Mouse (Mus musculus): ENCODE data around the gene Gramd1a.
A peak's percentile ranks its signal among the peaks of the same experiment; 100 is the strongest.

The Gramd1a gene

DNA sequence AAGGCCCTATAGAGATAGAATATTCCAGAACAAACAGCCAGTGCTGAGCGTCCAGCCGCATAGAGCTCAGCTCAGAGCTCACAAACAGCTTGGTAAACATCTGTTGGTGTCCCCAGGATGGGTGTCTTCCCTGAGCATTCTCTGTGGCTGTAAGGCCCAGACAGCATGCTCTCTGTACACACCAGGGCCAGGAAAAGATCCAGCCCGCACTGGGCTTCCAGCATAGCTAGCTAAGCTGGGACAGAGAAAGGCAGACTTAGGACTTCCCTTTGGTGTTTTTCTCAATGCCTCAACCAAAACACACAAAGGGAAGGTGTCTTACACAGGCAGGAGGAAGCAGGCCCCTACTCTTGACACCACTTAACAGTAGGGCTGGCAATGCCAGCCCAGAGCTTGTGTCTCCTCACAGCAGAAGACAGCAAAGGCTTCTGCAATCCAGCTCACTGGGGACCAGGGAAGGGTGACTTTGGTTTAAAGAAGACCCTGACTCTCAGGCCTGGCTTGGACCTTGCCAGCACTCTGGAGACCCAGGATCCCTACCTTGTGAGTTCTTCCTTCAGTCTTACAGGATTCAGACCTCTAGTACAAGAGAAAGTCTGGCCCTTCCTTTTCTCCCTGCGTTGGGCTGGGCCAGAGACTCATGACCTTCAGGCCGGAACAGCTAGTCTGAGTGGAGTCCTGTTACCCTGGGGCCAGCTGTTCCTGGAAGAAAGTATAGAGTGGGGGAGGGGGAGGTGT lies at the start of gene Gramd1a:
Gramd1a (minus strand) TSS at position 601 of the 738 bp plus-strand sequence.
- DNase-seq = no peak

DNA sequence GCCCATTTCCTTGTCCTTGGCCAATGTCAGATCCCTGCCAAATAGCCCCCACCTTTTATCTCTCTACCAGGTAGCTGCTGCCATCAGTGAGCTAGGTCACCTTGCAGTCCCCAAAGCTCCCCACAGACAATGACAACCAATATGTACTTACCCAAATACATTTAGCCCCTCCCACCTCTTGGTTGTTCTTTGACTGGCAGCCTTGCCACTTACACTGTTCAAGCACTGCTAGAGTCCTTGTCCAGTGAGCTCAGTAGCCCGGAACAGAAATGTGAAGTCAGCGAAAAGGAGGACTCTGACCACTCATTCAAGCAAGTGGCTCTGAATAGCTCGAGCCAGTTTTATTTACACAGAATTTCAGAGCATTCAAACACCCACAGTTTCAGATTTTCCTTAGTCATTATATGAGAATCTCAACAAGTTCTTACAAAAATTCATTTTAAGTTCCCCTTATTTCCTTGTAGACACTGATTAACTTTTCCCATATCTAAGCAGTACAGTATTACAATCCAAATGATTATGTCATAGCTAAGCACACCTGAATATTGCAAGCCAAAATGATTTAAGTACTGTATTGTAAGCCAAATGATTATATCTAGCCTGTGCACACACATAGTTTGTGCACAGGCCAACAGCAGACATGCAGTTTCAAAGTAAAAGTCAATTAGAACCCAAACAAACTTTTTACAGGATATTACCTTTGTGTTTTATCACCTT lies 40.1 kb upstream of the Gramd1a start:
- no peak for DNase-seq

DNA sequence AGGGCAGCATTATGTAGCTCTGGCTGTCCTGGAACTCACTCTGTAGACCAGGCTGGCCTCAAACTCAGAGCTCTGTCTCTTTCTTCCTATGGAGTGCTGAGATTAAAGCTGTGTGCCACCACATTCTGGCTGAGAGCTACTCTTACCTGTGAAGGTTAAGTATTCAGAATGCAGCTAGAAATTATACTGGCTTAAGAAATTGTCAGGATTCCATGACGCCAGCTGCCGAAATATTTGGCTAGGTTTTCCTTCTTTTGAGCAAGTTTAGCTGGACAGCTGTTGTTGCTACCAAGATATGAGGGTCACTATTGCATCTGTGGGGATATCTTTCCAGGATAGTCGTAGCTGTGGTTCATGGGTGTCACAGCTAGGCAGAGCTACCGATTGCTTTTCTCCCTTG lies 29.0 kb upstream of the Gramd1a start:
- DNase-seq = no peak

DNA sequence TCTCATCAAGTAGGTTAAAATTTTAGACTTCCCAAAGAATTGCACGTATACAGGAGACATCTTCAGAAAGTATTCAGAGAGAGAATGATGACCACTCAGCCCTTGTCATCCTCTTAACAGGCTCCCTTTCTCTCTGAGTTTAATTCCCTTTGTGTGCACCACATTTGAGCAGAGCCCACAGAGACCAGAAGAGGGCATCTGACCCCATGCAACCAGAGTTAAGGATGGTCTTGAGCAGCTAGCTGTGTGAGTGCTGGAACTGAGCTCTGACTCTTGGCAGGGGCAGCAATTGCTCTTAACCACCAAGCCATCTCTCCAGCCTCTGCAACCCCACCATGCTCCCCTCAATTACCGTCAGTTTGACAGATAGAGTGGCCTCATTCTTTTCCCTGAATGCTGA lies 27.2 kb upstream of the Gramd1a start:
- no peak for DNase-seq

DNA sequence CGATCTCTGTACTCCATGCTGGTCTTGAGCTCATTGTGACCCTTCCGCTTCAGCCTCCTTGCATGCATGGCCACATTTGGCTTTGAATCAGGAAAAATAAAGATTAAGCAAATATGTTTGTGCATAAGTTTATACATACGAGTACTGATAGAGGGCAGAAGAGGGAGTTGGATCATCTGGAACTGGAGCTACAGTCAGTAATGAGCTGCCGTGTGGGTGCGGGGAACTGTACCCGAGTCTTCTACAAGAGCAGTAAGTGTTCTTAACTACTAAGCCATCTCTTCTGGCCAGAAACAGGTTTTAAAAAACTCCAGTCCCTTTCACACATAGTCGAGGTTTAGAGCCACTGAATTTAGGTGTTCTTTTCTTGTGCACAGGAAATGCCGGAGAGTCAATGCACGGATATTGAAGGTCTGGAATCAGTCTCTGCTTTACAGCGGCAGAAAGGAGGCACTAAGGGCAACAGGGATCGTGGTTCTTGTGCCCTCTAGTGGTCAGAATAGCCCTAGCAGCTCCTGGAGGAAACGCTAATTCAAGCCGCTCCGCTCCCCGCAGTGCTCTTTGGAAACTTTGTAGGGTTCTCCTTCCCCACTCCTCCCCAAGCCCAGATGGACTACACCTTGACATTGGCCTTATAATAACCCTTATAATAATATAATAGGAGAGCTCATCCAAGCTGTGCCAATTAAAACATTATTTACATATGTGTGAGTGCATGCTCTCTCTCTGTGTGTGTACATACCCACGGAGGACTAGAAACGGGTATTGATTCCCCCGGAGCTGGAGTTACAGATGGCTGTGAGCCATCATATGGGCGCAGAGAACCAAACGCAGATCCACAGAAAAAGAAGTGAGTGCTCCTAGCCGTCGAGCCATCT lies 21.4 kb upstream of the Gramd1a start:
- peak; percentile 80 for DNase-seq

DNA sequence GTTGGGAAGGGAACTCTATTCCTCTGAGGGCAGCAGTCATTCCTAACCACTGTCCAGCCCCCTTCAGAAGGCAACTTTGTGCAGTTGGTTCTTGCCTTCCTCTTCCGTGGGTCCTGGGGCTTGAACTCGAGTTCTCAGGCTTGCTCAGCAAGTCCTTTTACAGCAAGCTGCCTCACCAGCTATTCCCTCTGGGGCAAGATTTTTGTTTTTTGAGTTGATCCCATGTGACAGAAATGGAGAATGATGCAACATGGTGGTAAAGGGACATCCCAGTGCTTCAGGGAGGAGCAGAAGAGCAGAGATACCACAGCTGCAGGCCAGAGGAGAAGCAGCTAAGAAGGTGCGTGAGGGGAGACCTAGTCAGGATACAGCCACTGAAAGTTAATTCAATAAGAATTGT lies 19.4 kb upstream of the Gramd1a start:
- no peak for DNase-seq

DNA sequence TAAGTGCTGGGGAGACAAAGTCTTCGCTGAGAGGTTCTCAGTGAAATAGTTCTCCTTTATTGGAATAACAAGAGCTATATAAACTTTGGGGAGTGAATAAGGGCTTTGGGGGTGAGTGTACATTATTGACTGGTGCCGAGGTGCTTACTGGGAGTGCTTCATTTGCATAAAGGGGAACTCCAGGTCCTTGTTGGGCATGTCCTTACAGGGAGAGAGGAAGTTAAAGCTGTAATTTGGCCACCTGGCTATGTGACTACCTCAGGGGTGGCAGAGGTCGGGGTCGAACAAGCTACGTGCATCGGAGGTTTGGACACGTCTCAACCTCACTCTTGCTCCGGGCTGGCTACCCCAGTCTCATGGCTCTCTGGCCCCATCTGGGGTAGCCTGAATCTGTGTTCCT lies 18.8 kb upstream of the Gramd1a start:
- DNase-seq = peak; percentile 55 to 61

DNA sequence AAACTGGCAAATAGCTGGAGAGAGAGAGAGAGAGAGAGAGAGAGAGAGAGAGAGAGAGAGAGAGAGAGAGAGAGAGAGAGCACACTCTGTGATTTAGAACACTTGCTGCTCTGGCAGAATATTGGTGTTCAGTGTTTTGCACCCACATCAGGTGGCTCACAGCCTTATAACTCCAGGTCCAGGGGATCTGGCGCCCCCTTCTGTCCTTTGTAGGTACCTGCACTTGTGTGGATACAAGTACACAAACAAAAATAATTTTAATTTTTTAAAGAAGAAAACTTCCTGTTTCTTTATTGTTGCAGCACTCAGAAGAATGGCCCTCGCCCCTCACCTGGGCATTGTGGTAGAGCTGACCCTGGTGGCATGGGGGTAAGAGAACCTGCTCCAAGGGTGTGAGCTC lies 16.5 kb upstream of the Gramd1a start:
- peak; percentile 79 to 82 for DNase-seq

DNA sequence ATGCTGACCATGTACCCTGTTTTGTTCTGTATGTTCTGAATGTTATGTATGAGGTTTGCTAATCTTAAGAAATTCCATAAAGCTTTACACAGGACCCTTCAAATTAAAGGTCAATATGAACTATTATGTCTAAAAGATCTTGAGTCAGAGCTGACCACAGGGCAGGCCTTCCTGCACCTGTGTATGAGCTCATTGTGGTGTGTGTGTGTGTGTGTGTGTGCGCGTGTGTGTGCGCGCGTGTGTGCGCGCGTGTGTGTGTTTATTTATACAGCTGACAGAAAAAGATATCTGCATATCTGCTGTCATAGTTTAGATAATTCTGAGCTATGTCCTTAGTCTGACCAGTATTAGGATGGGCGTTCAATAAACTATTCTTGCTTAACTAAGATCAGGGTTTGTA lies 14.8 kb upstream of the Gramd1a start:
- DNase-seq = no peak

DNA sequence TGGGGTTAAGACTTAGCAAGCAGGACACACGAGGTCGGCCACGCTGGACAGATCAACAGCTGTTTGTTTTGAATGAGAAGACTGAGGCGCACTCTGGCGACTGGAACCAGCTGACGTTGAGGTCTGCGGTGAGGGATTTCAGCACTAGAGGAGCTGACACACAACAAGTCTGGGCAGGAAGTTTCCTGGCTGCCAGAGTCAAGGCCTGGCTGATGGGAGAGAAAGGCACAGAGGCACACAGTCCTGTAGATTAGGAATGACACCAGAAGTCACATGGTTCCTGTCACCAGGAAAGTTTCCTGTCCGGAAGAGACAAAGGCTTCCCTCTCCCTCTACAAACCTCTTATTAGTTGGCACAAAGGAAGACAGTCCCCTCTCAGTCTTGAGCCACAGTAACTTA lies 12.7 kb upstream of the Gramd1a start:
- no peak for DNase-seq

DNA sequence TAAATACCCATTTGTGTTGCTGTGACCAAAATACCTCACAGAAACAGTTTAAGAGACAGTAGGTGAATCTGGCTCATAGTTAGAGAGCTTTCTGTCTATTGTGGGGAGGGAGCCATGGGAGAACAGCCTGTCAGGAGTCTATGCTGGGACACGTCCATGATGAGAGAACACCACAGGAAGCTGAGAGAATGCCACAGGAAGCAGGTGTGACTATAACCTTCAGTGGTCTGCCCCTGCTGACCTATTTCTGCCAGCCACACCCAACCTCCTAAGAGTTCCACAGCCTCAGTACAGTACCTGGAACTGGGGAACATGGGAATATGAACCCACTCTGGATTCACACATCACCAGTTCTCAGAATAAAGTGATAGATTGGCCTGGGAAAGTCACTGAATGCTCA lies 9.1 kb upstream of the Gramd1a start:
- DNase-seq = no peak

DNA sequence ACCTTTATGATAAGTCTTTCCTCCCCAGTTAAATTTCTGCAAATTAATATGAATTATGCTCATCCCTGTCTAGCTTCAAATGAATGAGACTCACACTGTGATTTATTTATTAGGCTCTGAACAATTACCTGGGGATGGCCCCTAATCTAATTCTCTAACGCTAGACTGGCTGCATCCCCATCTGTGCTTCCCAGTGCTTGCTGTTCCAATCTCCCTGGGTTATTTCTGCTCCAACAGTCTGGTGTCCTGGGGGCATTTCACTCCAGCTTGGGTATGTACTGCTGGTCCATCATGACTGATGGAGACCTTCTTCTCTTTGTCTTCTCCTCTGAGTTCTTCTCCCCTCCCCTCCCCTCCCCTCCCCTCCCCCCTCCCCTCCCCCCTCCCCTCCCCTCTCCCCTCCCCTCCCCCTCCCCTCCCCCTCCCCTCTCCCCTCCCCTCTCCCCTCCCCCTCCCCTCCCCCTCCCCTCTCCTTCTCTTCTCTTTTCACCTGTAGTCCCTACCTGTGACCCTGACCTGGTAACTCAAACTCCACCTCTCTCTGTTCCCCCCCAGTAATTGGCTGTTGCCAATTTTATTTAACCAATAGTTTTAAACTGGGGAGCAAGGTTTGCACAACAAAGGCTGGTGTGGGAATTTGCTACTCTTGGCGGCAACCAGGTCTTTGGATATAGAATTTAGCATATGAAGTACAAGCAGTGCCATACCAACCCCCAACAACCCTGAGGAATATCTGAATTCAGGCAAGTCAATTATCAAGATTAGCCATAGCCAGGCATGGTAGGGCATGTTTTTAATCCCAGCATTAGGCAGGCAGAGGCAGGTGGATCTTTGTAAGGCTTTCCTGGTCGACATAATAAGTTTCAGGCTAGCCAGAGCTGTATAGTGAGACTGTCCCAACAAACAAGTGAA lies 8.2 kb upstream of the Gramd1a start:
- DNase-seq = no peak

DNA sequence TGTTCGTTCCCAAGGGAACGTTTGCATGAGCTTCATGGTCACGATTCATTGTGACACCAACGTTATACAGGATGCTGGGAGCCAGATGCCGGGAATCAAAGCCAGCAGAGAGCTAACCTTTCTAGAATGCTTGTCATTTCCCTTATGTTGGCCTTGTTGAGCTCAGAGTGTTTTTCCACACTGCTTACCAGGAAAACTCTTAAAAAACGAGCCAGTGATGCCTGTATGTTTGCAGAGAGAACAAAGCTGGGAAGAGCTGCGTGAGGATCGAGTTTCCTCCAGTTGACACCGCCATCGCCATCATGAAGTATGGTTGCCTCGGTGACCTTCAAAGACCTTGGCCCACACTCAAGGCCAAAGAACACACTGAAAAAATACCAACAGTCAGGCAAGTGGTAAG lies 6.6 kb upstream of the Gramd1a start:
- DNase-seq = no peak

DNA sequence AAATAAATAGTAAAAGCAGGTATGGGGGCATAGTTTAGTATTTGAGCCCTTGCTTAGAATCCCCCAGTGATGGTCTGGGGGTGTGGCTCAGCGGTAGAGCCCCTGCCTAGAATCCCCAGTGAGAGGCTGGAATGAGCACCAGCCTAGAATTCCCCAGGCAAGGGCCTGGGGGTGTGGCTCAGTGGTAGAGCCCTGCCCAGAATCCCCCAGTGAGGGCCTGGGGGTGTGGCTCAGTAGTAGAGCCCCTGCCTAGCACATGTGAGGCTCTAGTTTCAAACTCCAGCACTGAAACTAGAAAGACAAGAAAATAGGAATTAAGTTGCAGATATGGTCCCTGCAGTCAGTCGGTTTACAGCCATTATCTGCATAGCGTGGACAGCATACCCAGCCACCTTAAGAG lies 6.1 kb upstream of the Gramd1a start:
- DNase-seq = no peak

DNA sequence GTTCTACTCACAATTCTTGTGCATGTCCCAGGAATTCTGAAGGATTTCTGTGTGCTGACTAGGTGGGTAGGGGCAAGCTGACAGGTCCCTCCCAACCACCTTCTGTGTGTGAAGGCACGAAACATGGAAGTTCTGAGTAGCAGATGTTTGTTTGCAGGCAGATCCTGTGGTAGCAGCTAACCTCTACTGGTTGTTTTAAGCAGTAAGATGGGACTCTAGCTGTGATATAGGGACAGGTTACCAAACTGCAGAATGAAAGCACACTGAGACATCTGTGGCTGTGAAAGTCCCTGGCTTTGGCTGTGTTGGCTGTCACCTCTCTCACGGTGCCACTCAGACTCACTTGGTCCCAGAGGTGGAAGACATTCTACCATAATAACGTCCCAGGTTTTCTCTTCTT lies 5.5 kb upstream of the Gramd1a start:
- peak in 1 of 2 experiments; percentile 24 for DNase-seq

DNA sequence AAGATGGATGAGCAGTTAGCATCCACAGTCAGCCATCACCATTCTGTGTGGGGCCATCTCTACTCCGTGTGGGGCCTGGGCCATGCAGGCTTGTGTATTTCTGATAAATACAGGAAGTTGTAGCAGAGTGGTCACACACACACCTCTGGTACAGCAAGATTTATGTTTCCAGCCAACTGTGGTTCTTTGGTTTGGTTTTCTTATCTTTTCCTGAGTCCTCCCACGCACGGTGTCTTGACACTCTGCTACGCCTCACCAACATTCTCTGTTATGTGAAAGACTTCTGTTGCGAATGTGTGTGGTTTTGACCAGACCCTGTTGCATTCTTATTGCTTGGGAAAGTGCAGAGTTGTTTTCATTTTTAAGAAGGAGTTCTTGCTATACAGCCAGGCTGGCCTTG lies 5.1 kb upstream of the Gramd1a start:
- peak; percentile 42 to 52 for DNase-seq

DNA sequence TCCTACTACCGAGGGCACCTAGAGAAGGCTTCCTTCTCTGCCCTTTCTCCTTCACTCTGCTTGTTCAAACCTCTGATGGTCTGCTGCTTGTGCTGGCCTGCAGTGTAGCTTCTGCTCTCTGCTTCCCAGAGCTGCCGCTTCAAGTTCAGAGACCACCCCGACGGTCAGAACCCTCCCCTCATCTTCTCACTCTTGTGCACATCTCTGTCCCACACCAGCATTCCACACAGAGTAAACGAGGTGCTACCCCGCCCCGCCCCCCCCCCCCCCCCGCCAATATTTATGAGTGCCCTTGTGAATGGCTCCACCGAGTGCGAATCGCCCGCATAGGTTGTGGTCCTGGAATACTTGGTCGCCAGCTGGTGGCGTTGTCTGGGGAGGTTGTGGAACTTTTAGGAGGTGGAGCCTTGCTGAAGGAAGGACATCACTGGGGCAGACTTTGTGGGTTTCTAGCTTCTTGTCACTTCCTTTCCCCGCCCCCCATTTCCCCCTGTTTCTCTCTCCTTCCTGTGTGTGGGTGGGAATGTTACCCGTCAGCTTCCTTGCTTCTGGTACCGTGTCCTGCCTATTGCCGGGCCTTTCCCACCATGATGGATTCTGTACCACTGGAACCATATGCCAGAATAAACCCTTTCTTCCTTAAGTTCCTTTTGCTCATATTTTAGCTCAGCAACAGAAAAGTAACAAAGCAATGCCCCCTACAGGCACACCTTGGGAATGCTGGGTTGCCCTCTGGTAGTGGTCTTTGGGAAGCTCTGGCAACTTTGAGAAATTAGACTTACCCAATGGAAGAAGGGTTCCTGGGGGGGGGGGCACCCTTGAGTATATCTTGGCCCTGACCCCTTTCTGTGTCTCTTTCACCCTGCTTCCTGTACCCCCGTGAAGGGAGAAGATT lies 585 bp upstream of the Gramd1a start:
- peak; percentile 60 to 68 for DNase-seq

DNA sequence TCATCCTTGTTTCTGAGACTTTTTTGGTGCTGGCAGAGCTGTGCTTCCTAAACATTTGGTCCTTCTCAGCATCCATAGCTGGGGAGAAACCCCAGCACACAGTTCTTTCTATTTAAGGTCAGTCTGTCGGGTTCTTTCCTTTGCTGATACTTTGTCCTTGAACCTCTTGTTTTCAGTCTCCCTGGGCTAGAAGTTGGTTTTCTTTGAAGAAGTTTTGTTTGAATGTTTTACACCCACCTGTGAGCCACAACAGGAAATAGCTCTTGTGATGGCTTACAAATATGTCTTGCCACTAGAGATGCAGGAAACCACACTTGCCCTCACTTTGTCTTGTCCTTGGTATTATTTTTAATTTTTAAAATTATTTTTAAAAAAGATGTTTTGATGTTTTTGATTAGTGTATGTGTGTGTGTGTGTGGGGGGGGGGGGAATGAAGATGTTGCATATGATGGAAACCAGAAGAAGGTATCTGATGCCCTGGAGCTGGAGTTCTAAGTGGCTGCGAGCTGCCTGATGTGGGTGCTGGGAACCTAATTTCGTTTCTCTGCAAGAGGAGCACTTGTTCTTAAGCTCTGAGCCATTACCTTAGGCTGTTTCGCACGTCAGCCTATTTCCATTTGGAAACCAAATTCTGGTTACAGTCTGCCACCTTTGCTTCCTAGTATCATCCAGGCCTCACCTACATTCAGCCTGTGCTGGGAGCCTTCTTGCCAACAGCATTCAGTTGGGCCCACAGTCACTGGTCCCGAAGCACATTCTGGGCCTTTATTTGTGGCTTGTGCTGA lies 2.0 kb downstream of the Gramd1a start:
- DNase-seq = no peak

DNA sequence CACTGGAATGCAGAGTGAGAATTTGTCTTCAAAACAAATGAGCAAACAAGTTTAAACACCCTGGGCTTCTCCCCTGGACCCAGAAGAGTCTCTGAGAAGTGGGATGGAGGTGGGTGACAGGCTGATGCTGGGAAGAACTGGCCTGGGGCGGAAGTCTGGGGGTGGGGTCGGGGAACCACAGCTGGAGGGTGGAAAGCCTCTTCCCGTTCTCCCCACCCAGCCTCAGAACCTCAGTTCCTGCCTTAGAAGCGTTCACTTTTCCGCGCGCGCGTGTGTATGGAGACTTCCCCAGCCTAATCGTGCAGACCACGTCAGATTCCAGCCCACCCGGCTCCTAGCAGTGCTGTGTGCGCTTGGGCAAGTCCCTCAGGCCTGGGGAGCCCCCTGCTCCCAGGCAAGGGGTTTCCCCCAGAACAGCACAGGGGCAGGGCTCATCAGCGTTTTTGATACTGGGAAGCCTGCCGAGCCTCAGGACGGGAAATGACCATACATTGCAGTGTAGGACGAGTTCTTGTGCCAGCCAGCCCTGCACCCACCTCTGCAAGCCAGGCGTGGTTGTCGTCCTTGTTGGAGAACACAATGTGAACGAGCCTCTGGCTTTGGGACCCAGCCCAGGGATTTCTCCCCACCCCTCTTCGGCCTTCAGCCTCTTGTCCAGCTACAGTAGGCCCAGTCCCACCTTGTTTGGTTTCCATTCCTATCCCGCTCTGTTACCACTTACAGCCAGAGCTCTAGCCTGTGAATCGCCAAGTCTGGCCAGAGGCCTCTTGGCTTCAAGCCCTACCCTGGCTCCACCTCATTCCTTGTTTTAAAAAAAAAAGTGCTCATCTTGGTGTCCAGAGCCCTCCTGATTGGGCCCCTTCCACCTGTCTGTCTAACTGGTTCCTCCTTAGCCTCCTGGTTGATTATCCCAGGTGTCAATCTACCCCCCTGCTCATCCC lies 4.1 kb downstream of the Gramd1a start:
- peak; percentile 67 to 71 for DNase-seq

All from B cell, adult 2 months (primary cell).